9 mouse cellular contexts compared by ENCODE assay signal in genomic region chrX:58620403-58620802, GRCm38 (mm10).
A peak's percentile ranks its signal among the peaks of the same experiment; 100 is the strongest.
DNase-seq lines count a peak whose midpoint lies in the region; ATAC-seq lines count a peak whose summit lies in the region.
"Had no signal": no experiment of that assay in that cellular context is flagged by ENCODE, and none has a peak within 500 bp of the region (broad histone marks: within the 10 kb centered on the region; RNA-seq: fewer than 3 reads in every experiment).

No protein-coding gene starts in this region.

- peak; percentile 50 for DNase-seq in intestine, embryonic 14.5 days (ENCODE audit: low spot score)
- DNase-seq in Muller cell, postnatal 12 days (ENCODE audit: inconsistent ontology term) = peak; percentile 12
- peak; percentile 42 for DNase-seq in embryo, embryonic 10.5 days (ENCODE audit: low spot score)
- peak; percentile 2 to 34 for DNase-seq in kidney, postnatal 36 days
- DNase-seq in thymus, postnatal 0 days (ENCODE audit: low spot score) = no peak
- DNase-seq in heart, adult 11 months = no peak

- no peaks in the 10 kb centered on the region for H3K36me3 ChIP-seq in intestine, embryonic 14.5 days (ENCODE audit: control insufficient read depth, insufficient read depth, low read length)
- no peaks in the 10 kb centered on the region for H3K36me3 ChIP-seq in intestine, embryonic 15.5 days
- no peaks in the 10 kb centered on the region for H3K36me3 ChIP-seq in midbrain, embryonic 12.5 days
- H3K36me3 ChIP-seq: limb, embryonic 12.5 days had no signal

- H3K9me3 ChIP-seq in intestine, embryonic 14.5 days (ENCODE audit: control insufficient read depth, low read length) = no peaks in the 10 kb centered on the region
- H3K9me3 ChIP-seq in intestine, embryonic 15.5 days = no peaks in the 10 kb centered on the region
- no peaks in the 10 kb centered on the region for H3K9me3 ChIP-seq in midbrain, embryonic 12.5 days
- H3K9me3 ChIP-seq: limb, embryonic 12.5 days had no signal

- ATAC-seq in intestine, embryonic 14.5 days (replicated peaks; ENCODE audit: low FRiP score, low TSS enrichment, low read depth) = no peak
- no peak for ATAC-seq in intestine, embryonic 15.5 days
- peak; percentile 58; the same call in 1 of the 2 replicates for ATAC-seq in midbrain, embryonic 12.5 days (ENCODE audit: low FRiP score, low read depth)

- no peak overlapping the region for H3K27ac ChIP-seq in intestine, embryonic 14.5 days (ENCODE audit: low read depth)
- no peak overlapping the region for H3K27ac ChIP-seq in intestine, embryonic 15.5 days
- no peak overlapping the region for H3K27ac ChIP-seq in midbrain, embryonic 12.5 days (replicated peaks)
- H3K27ac ChIP-seq: limb, embryonic 12.5 days had no signal

- H3K27me3 ChIP-seq in intestine, embryonic 14.5 days (replicated peaks; ENCODE audit: control insufficient read depth, insufficient read depth, low read length) = no peaks in the 10 kb centered on the region
- no peaks in the 10 kb centered on the region for H3K27me3 ChIP-seq in intestine, embryonic 15.5 days (replicated peaks)
- H3K27me3 ChIP-seq in midbrain, embryonic 12.5 days = no peaks in the 10 kb centered on the region
- H3K27me3 ChIP-seq: limb, embryonic 12.5 days had no signal

- WGBS in intestine, embryonic 14.5 days = 54% methylated on average over 2 of the region's 2 CpGs
- WGBS in intestine, embryonic 15.5 days = 49% methylated on average over 2 of the region's 2 CpGs
- WGBS in midbrain, embryonic 12.5 days = 51% methylated on average over 2 of the region's 2 CpGs

- H3K9ac ChIP-seq in intestine, embryonic 14.5 days (ENCODE audit: low read length) = no peak overlapping the region
- H3K9ac ChIP-seq in intestine, embryonic 15.5 days = no peak overlapping the region
- no peak overlapping the region for H3K9ac ChIP-seq in midbrain, embryonic 12.5 days (replicated peaks)
- H3K9ac ChIP-seq: limb, embryonic 12.5 days had no signal

- H3K4me1 ChIP-seq in intestine, embryonic 14.5 days (replicated peaks; ENCODE audit: control insufficient read depth, insufficient read depth, low read length) = no peaks in the 10 kb centered on the region
- H3K4me1 ChIP-seq in intestine, embryonic 15.5 days (replicated peaks) = no peaks in the 10 kb centered on the region
- H3K4me1 ChIP-seq in midbrain, embryonic 12.5 days = no peaks in the 10 kb centered on the region
- H3K4me1 ChIP-seq: limb, embryonic 12.5 days had no signal

- H3K4me2 ChIP-seq in intestine, embryonic 14.5 days (ENCODE audit: low read length) = no peak overlapping the region
- no peak overlapping the region for H3K4me2 ChIP-seq in intestine, embryonic 15.5 days (replicated peaks)
- H3K4me2 ChIP-seq in midbrain, embryonic 12.5 days (replicated peaks) = no peak overlapping the region
- H3K4me2 ChIP-seq: limb, embryonic 12.5 days had no signal

- H3K4me3 ChIP-seq in intestine, embryonic 14.5 days (ENCODE audit: low read depth, low read length) = no peak overlapping the region
- H3K4me3 ChIP-seq in intestine, embryonic 15.5 days (replicated peaks) = no peak overlapping the region
- no peak overlapping the region for H3K4me3 ChIP-seq in midbrain, embryonic 12.5 days
- H3K4me3 ChIP-seq: limb, embryonic 12.5 days had no signal

Comparison
In these comparisons a context has a peak if more than half of its experiments do, and no peak if none do; other contexts are left out.
1. DNase-seq: peak in intestine, embryonic 14.5 days (single experiment), Muller cell, postnatal 12 days (single experiment), embryo, embryonic 10.5 days (single experiment) and kidney, postnatal 36 days (2 of 2); none in thymus, postnatal 0 days (single experiment) and heart, adult 11 months (single experiment).